Mouse (Mus musculus): ENCODE data around the gene 1700047I17Rik2. TPM values are rescaled to one million over a fixed set of nuclear protein-coding genes. Genes with fewer than 3 reads are reported as not detected.

Gene 1700047I17Rik2
- polyA plus RNA-seq (2017; shearing (Covaris generic)), result not detected

DNA sequence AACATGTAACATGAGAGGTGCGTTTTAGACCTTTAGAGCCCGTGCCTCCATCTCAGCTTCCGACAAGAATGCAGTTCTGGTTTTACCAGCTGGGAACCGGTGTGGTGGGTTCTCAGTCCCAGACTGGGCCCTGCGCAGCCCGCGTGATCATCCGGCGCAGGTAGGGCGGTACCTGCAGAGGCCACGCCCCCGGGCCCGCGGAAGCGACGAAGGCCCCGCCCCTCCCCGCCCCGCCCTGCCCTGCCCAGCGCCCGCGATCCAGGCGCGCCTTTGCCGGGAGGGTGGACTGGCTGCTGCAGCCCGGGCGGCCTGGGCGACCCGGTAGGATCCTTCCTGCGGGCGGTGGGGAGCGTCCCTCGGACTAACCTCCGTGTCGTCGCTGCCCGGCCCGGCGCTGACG is at the start of gene 1700047I17Rik2:
Gene 1700047I17Rik2, plus strand, starts transcription at position 287 of the 400 bp plus-strand sequence.

DNA sequence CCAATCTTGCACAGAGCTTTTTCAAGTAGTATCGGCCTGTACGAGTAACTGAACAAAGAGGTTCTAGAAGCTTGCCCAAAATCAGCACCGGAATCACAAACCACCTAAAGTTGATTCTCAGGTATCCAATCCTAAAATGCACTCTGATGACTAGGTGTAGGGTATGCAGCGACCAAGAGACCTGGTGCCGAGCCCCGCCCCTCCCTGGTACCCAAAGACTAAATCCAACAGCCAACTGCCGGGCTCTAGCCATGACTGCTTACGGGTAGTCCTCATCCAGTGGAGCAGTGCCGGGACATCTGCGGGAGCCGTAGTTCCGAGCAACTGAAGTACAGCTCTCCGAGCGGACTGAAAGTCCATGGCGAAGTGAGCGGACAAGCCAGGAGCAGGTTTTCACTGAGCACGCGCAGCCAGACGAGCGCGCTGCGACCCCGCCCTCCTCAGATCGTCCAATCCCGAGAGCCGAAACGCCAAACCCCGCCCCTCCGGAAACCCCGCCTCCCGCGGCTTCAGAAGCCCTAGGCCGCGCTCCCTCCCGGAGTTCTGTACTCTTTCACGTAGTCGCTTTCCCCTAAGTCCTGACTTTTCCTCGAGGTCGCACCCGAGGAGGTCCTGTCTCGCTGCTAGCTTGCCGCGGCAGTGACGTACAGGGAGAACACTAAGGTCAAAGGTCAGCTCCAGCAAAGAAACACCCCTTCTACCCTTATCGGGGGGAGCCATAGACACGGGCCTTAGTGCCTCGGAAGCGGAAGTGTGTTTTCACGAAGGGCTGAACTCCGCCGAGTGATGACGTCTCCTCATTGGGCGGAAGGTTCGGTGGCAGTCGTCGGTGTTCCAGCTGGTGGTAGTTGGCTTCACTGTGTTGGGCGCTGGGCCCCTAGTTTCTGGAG is 44.6 kb upstream of the 1700047I17Rik2 start, which contains the start of gene Srp54b:
Gene Srp54b, plus strand, starts transcription at position 546 of the 890 bp plus-strand sequence.

DNA sequence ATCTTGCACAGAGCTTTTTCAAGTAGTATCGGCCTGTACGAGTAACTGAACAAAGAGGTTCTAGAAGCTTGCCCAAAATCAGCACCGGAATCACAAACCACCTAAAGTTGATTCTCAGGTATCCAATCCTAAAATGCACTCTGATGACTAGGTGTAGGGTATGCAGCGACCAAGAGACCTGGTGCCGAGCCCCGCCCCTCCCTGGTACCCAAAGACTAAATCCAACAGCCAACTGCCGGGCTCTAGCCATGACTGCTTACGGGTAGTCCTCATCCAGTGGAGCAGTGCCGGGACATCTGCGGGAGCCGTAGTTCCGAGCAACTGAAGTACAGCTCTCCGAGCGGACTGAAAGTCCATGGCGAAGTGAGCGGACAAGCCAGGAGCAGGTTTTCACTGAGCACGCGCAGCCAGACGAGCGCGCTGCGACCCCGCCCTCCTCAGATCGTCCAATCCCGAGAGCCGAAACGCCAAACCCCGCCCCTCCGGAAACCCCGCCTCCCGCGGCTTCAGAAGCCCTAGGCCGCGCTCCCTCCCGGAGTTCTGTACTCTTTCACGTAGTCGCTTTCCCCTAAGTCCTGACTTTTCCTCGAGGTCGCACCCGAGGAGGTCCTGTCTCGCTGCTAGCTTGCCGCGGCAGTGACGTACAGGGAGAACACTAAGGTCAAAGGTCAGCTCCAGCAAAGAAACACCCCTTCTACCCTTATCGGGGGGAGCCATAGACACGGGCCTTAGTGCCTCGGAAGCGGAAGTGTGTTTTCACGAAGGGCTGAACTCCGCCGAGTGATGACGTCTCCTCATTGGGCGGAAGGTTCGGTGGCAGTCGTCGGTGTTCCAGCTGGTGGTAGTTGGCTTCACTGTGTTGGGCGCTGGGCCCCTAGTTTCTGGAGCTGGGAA is 30.5 kb downstream of the 1700047I17Rik2 start, which contains the start of gene Srp54c:
Gene Srp54c, plus strand, starts transcription at position 543 of the 894 bp plus-strand sequence.

Other genes starting within 250 kb of the 1700047I17Rik2 start
- gene Gm20403, start 213.1 kb upstream of the 1700047I17Rik2 start, polyA plus RNA-seq (2017; shearing (Covaris generic)), result not detected
- gene Baz1a, start 185.2 kb upstream of the 1700047I17Rik2 start, polyA plus RNA-seq (2017; shearing (Covaris generic)), result 105 TPM
- 21.0 TPM for gene 2700097O09Rik, start 119.5 kb upstream of the 1700047I17Rik2 start, polyA plus RNA-seq (2017; shearing (Covaris generic))
- gene Srp54a, start 119.3 kb upstream of the 1700047I17Rik2 start, polyA plus RNA-seq (2017; shearing (Covaris generic)), result 177 TPM
- gene Fam177a, start 75.1 kb upstream of the 1700047I17Rik2 start, polyA plus RNA-seq (2017; shearing (Covaris generic)), result 49.4 TPM
- 60.9 TPM for gene Srp54b, start 44.5 kb upstream of the 1700047I17Rik2 start, polyA plus RNA-seq (2017; shearing (Covaris generic))
- gene Srp54c, start 30.6 kb downstream of the 1700047I17Rik2 start, polyA plus RNA-seq (2017; shearing (Covaris generic)), result 104 TPM
- gene 1110008L16Rik, start 100.0 kb downstream of the 1700047I17Rik2 start, polyA plus RNA-seq (2017; shearing (Covaris generic)), result 5.9 TPM
- gene Ppp2r3c, start 103.4 kb downstream of the 1700047I17Rik2 start, polyA plus RNA-seq (2017; shearing (Covaris generic)), result 14.8 TPM
- gene Psma6, start 184.6 kb downstream of the 1700047I17Rik2 start, polyA plus RNA-seq (2017; shearing (Covaris generic)), result 171 TPM